Mouse (Mus musculus): ENCODE data around the gene Ankrd49. TPM values are rescaled to one million over a fixed set of nuclear protein-coding genes. Genes with fewer than 3 reads are reported as not detected.

Gene Ankrd49
- total RNA-seq (2021) = 1 to 10 TPM; 6.5 to 9.4 TPM
- long read RNA-seq, experiment 1, transcript Ankrd49-206 (3 exons, 2,679 nt) = major isoform, 5 of 10 reads
- long read RNA-seq, experiment 1, partial matches to known transcripts = 0 of 10 reads
- long read RNA-seq, experiment 1, other reads (novel, unspliced or antisense) = 1 of 10 reads
- long read RNA-seq, experiment 2, partial matches to known transcripts = 0 of 2 reads
- long read RNA-seq, experiment 2, other reads (novel, unspliced or antisense) = 0 of 2 reads

GRCm38 (mm10) chr9:14784039-14785002, at the start of gene Ankrd49, which contains the start of gene Mre11a:
Ankrd49 (minus strand) TSS chr9:14784856.
Mre11a (plus strand) TSS chr9:14784654.
- intact Hi-C loops (cut with DNase I) = loop anchor here (5.0 to 10.0 kb wide), 2 partner anchors 282 to 960 kb away; partner anchors contain the start of genes Cep57, Cwc15, Fam76b and Kdm4d
- H3K27ac ChIP-seq = peak within 1 kb of the TSS; percentile 97
- no peak for TF ChIP-seq CTCF (IDR thresholded peaks at IDR 0.05)
- DNase-seq = peak; percentile 92
- H3K4me3 ChIP-seq = peak within 1 kb of the TSS; percentile 76

- intact Hi-C loops (cut with DNase I) = no loop called here
- TF ChIP-seq CTCF (IDR thresholded peaks at IDR 0.05) = no peak
- Histone ChIP-seq H3K4me3 (no peak overlapping the region), H3K27ac (no peak overlapping the region)
- no peak for DNase-seq
Measured at GRCm38 (mm10) chr9:14832046-14832445, 47.4 kb upstream of the Ankrd49 start.

- no peak for TF ChIP-seq CTCF (IDR thresholded peaks at IDR 0.05)
- H3K4me3 ChIP-seq = no peak overlapping the region
- no peak overlapping the region for H3K27ac ChIP-seq
- DNase-seq = no peak
- intact Hi-C loops (cut with DNase I) = loop anchor here (10.0 kb wide), 1 partner anchor 187 kb away; no protein-coding TSS in a partner anchor
Measured at GRCm38 (mm10) chr9:14827875-14828274, 43.2 kb upstream of the Ankrd49 start.

- no peak overlapping the region for H3K4me3 ChIP-seq
- peak; percentile 15; the same call in 1 of the 2 replicates for TF ChIP-seq CTCF (IDR thresholded peaks at IDR 0.05)
- intact Hi-C loops (cut with DNase I) = loop anchor here (10.0 kb wide), 1 partner anchor 190 kb away; no protein-coding TSS in a partner anchor
- H3K27ac ChIP-seq = no peak overlapping the region
- DNase-seq = no peak
Measured at GRCm38 (mm10) chr9:14824840-14825239, 40.2 kb upstream of the Ankrd49 start.

- no peak for DNase-seq
- Histone ChIP-seq H3K4me3 (no peak overlapping the region), H3K27ac (no peak overlapping the region)
- TF ChIP-seq CTCF (IDR thresholded peaks at IDR 0.05) = no peak
- intact Hi-C loops (cut with DNase I) = loop anchor here (10.0 kb wide), 1 partner anchor 193 kb away; no protein-coding TSS in a partner anchor
Measured at GRCm38 (mm10) chr9:14821396-14821795, 36.7 kb upstream of the Ankrd49 start.

GRCm38 (mm10) chr9:14810111-14810510, 25.5 kb upstream of the Ankrd49 start:
- no peak for DNase-seq
- intact Hi-C loops (cut with DNase I) = no loop called here
- no peak overlapping the region for H3K27ac ChIP-seq
- no peak overlapping the region for H3K4me3 ChIP-seq
- TF ChIP-seq CTCF (IDR thresholded peaks at IDR 0.05) = no peak

GRCm38 (mm10) chr9:14806786-14807185, 22.1 kb upstream of the Ankrd49 start:
- Histone ChIP-seq H3K27ac (no peak overlapping the region), H3K4me3 (no peak overlapping the region)
- TF ChIP-seq CTCF (IDR thresholded peaks at IDR 0.05) = no peak
- intact Hi-C loops (cut with DNase I) = no loop called here
- DNase-seq = no peak

- intact Hi-C loops (cut with DNase I) = no loop called here
- TF ChIP-seq CTCF (IDR thresholded peaks at IDR 0.05) = no peak
- H3K27ac ChIP-seq = no peak overlapping the region
- no peak for DNase-seq
- no peak overlapping the region for H3K4me3 ChIP-seq
Measured at GRCm38 (mm10) chr9:14805714-14806113, 21.1 kb upstream of the Ankrd49 start.

- no peak overlapping the region for H3K4me3 ChIP-seq
- H3K27ac ChIP-seq = no peak overlapping the region
- no peak for DNase-seq
- intact Hi-C loops (cut with DNase I) = loop anchor here (5.0 to 10.0 kb wide), 2 partner anchors 285 to 963 kb away; partner anchors contain the start of genes Cep57, Cwc15, Fam76b and Kdm4d
- TF ChIP-seq CTCF (IDR thresholded peaks at IDR 0.05) = no peak
Measured at GRCm38 (mm10) chr9:14787356-14787755, 2.7 kb upstream of the Ankrd49 start.

- DNase-seq = no peak
- intact Hi-C loops (cut with DNase I) = loop anchor here (5.0 kb wide), 1 partner anchor 271 kb away; no protein-coding TSS in a partner anchor
- Histone ChIP-seq H3K27ac (no peak overlapping the region), H3K4me3 (no peak overlapping the region)
- TF ChIP-seq CTCF (IDR thresholded peaks at IDR 0.05) = no peak
Measured at GRCm38 (mm10) chr9:14778341-14778740, 6.3 kb downstream of the Ankrd49 start.

GRCm38 (mm10) chr9:14773813-14774212, 10.8 kb downstream of the Ankrd49 start:
- no peak overlapping the region for H3K4me3 ChIP-seq
- peak; percentile 25; the same call in 1 of the 2 replicates for TF ChIP-seq CTCF (IDR thresholded peaks at IDR 0.05)
- H3K27ac ChIP-seq = no peak overlapping the region
- no peak for DNase-seq
- intact Hi-C loops (cut with DNase I) = loop anchor here (5.0 kb wide), 1 partner anchor 243 kb away; no protein-coding TSS in a partner anchor

GRCm38 (mm10) chr9:14772074-14772473, 12.6 kb downstream of the Ankrd49 start:
- no peak for DNase-seq
- intact Hi-C loops (cut with DNase I) = loop anchor here (5.0 kb wide), 1 partner anchor 245 kb away; no protein-coding TSS in a partner anchor
- TF ChIP-seq CTCF (IDR thresholded peaks at IDR 0.05) = no peak
- H3K4me3 ChIP-seq = no peak overlapping the region
- H3K27ac ChIP-seq = no peak overlapping the region

All from gastrocnemius, adult 2 months (tissue).